Mouse (Mus musculus) neural tube, embryonic 13.5 days (tissue): ENCODE measurements around the gene Usp45. TPM values are rescaled to one million over a fixed set of nuclear protein-coding genes. Genes with fewer than 3 reads are reported as not detected.

ENCODE experiments used
- ATAC-seq: fragments of 200-750 bp; cut with Nextera tagmentation; 2 replicates; pipeline ENCODE4 v1.8.0; 2017; ENCODE audit warnings: low read depth, mild to moderate bottlenecking, moderate TSS enrichment, moderate library complexity
- H3K27ac ChIP-seq: fragments of 300-500 bp; sonication (generic); replicated peaks from 2 replicates; pipeline ENCODE4 v1.5.1; 2015; ENCODE audit warnings: moderate library complexity, mild to moderate bottlenecking, inconsistent platforms
- H3K27me3 ChIP-seq: fragments of 300-500 bp; sonication (generic); 2 replicates; pipeline ENCODE4 v1.6.1; 2015; ENCODE audit warnings: mild to moderate bottlenecking, inconsistent platforms
- H3K36me3 ChIP-seq: fragments of 300-500 bp; sonication (generic); 2 replicates; pipeline ENCODE4 v1.6.1; 2015; ENCODE audit warnings: mild to moderate bottlenecking, inconsistent platforms
- H3K4me1 ChIP-seq: fragments of 300-500 bp; sonication (generic); replicated peaks from 2 replicates; pipeline ENCODE4 v1.6.1; 2015; ENCODE audit warnings: inconsistent platforms
- H3K4me2 ChIP-seq: fragments of 300-500 bp; sonication (generic); 2 replicates; pipeline ENCODE4 v1.6.1; 2015; ENCODE audit warnings: inconsistent platforms, mild to moderate bottlenecking, moderate library complexity
- H3K4me3 ChIP-seq: fragments of 300-500 bp; sonication (generic); 2 replicates; pipeline ENCODE4 v1.5.1; 2015; ENCODE audit warnings: mild to moderate bottlenecking, inconsistent platforms
- H3K9ac ChIP-seq: fragments of 300-500 bp; sonication (generic); 2 replicates; pipeline ENCODE4 v1.6.1; 2015; ENCODE audit warnings: moderate library complexity, mild to moderate bottlenecking, inconsistent platforms
- H3K9me3 ChIP-seq: fragments of 300-500 bp; sonication (generic); 2 replicates; pipeline ENCODE4 v1.6.1; 2016; ENCODE audit warnings: inconsistent platforms
- WGBS: fragments of 180-500 bp; shearing (Covaris S2); methylation state at CpG from one replicate; pipeline ENCODE4 v1.1.7; 2015; 5-methylcytosine and 5-hydroxymethylcytosine counted together
- polyA plus RNA-seq: library from polyadenylated mRNA; unstranded; fragments of >200 nt; fragmentation: Nextera tagmentation; extraction: Ambion mirVana; gene quantifications from 2 replicates; pipeline ENCODE4 v1.2.1, GENCODE M21; 2015

Gene Usp45
- polyA plus RNA-seq, 1 experiment from 2014 or later: 6.5 TPM

GRCm38 (mm10) chr4:21879565-21880220 is 112.7 kb downstream of the Usp45 start, which contains the start of gene Coq3:
TSS of gene Coq3 (plus strand) at chr4:21879673.
- under 1% methylated on average over 51 of the region's 51 CpGs for WGBS
- peak within 1 kb of the TSS; percentile 68 for H3K4me2 ChIP-seq
- H3K27ac ChIP-seq: peak within 1 kb of the TSS; percentile 95

DNA sequence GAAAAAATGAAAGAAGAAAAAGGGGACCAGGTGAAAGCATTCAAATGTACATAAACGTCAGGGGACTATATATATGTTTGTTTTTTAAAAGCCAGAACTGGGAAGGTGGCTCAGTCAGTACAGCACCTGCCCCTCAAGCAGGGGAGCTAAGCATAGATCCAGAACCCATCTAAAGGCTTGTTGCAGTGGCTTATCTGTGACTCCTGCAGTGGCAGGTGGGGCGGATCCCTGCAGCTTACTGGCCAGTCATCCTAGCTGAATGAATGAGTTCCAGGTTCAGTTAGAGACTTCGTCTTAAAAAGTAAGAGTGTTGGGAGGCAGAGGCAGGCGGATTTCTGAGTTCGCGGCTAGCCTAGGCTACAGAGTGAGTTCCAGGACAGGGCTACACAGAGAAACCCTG is 115.8 kb downstream of the Usp45 start:
- Histone ChIP-seq H3K4me2 (no peak overlapping the region), H3K9me3 (no peaks in the 10 kb centered on the region), H3K27ac (no peak overlapping the region), H3K4me1 (peaks cover 9% of the 10 kb centered on the region), H3K27me3 (no peaks in the 10 kb centered on the region), H3K36me3 (no peaks in the 10 kb centered on the region), H3K4me3 (no peak overlapping the region), H3K9ac (no peak overlapping the region)
- WGBS: 93% methylated on average over 6 of the region's 6 CpGs
- ATAC-seq: no peak

More at GRCm38 (mm10) chr4:21879565-21880220, 112.7 kb downstream of the Usp45 start, which contains the start of gene Coq3:
- Histone ChIP-seq H3K27me3 (no peaks in the 10 kb centered on the region), H3K36me3 (peaks cover 11% of the 10 kb centered on the region), H3K4me3 (peak within 1 kb of the TSS; percentile 74), H3K9me3 (no peaks in the 10 kb centered on the region), H3K9ac (peak within 1 kb of the TSS; percentile 85), H3K4me1 (peaks cover 9% of the 10 kb centered on the region)
- peak; percentile 95 for ATAC-seq

- 86% methylated on average over 8 of the region's 8 CpGs for WGBS
- H3K4me3 ChIP-seq: no peak overlapping the region
- H3K9ac ChIP-seq: no peak overlapping the region
- H3K27me3 ChIP-seq: no peaks in the 10 kb centered on the region
- no peak overlapping the region for H3K27ac ChIP-seq
- H3K9me3 ChIP-seq: no peaks in the 10 kb centered on the region
- no peak overlapping the region for H3K4me2 ChIP-seq
- no peaks in the 10 kb centered on the region for H3K4me1 ChIP-seq
- H3K36me3 ChIP-seq: no peaks in the 10 kb centered on the region
- no peak for ATAC-seq
These were observed 118.9 kb downstream of the Usp45 start for GRCm38 (mm10) chr4:21885831-21886230.

Other genes starting within 250 kb of the Usp45 start
- gene Prdm13, start 81.2 kb upstream of the Usp45 start, polyA plus RNA-seq: 1.4 and 2.0 TPM in 2 replicates
- gene Ccnc, start 39.5 kb upstream of the Usp45 start, polyA plus RNA-seq: 69.8 and 72.8 TPM in 2 replicates
- gene Tstd3, start 56 bp downstream of the Usp45 start, polyA plus RNA-seq: 23.9 and 24.8 TPM in 2 replicates
- 150 and 166 TPM in 2 replicates for gene Pnisr, start 80.4 kb downstream of the Usp45 start, polyA plus RNA-seq
- 12.3 and 13.4 TPM in 2 replicates for gene Coq3, start 112.5 kb downstream of the Usp45 start, polyA plus RNA-seq
- 19.6 and 20.3 TPM in 2 replicates for gene Faxc, start 164.2 kb downstream of the Usp45 start, polyA plus RNA-seq